29 mouse cellular contexts compared by ENCODE assay signal in the genomic region with DNA sequence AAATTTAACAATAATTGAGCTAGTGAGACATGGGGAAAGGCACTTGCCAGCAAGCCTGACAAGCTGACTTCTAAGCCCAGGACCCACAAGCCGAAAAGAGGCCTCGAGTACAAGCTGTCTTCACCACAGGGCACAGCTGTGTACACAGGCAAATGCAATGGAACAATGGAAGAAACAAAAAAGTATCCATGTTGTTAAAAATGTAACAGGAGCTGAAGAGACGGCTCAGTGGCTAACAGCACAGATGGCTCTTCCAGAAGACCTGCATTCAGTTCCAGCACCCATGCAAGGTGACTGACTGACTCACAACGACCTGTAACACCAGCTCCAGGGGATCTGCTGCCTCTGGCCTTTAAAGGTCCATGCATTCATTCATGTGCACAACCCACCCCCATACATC. TPM values are rescaled to one million over a fixed set of nuclear protein-coding genes. Genes with fewer than 3 reads are reported as not detected.
DNase-seq lines count a peak whose midpoint lies in the region; ATAC-seq and TF ChIP-seq lines count a peak whose summit lies in the region.
"Had no signal": no experiment of that assay in that cellular context is flagged by ENCODE, and none has a peak within 500 bp of the region (broad histone marks: within the 10 kb centered on the region; RNA-seq: fewer than 3 reads in every experiment).

No protein-coding gene starts in this region.

- no peak for TF ChIP-seq CTCF in layer of hippocampus, adult 2 months (conservative IDR thresholded peaks at IDR 0.05)
- TF ChIP-seq CTCF in cerebellum, adult 2 months (IDR thresholded peaks at IDR 0.05; ENCODE audit: borderline replicate concordance, insufficient read depth, low read depth, low read length) = no peak

- H3K27me3 ChIP-seq in forebrain, embryonic 13.5 days = no peaks in the 10 kb centered on the region
- no peaks in the 10 kb centered on the region for H3K27me3 ChIP-seq in forebrain, embryonic 12.5 days
- no peaks in the 10 kb centered on the region for H3K27me3 ChIP-seq in cerebellum, adult 2 months (ENCODE audit: control insufficient read depth, insufficient read depth, low read length)
- H3K27me3 ChIP-seq: heart, embryonic 13.5 days; hindbrain, embryonic 12.5 days; kidney, embryonic 15.5 days; liver, embryonic 15.5 days; lung, embryonic 15.5 days; neural tube, embryonic 15.5 days had no signal

- 0 out of 2 replicates have a peak, but pooled peaks have one; percentile 33 for ATAC-seq in forebrain, embryonic 13.5 days
- no peak for ATAC-seq in forebrain, embryonic 12.5 days (ENCODE audit: low FRiP score)
- ATAC-seq: midbrain, embryonic 16.5 days had no signal

- no peaks in the 10 kb centered on the region for H3K4me1 ChIP-seq in forebrain, embryonic 13.5 days
- H3K4me1 ChIP-seq in forebrain, embryonic 12.5 days = no peaks in the 10 kb centered on the region
- peaks cover 16% of the 10 kb centered on the region for H3K4me1 ChIP-seq in cerebellum, adult 2 months (ENCODE audit: control insufficient read depth, insufficient read depth, low read length)
- H3K4me1 ChIP-seq: hindbrain, embryonic 12.5 days; kidney, embryonic 15.5 days; lung, embryonic 15.5 days; neural tube, embryonic 15.5 days had no signal

- TF ChIP-seq POLR2A in cerebellum, adult 2 months (IDR thresholded peaks at IDR 0.05; ENCODE audit: borderline replicate concordance, insufficient read depth, low read length) = no peak

- WGBS in forebrain, embryonic 13.5 days = 51% methylated on average over 4 of the region's 4 CpGs
- WGBS in forebrain, embryonic 12.5 days = 58% methylated on average over 4 of the region's 4 CpGs
- 10% methylated on average over 4 of the region's 4 CpGs for WGBS in cerebellum, adult 2 months

- H3K27ac ChIP-seq in forebrain, embryonic 13.5 days = 0 out of 2 replicates have a peak overlapping the region, but pooled peaks have one; percentile 10
- H3K27ac ChIP-seq in forebrain, embryonic 12.5 days = no peak overlapping the region
- H3K27ac ChIP-seq in layer of hippocampus, adult 2 months = peak overlapping the region; percentile 54; the same call in 1 of the 2 replicates
- H3K27ac ChIP-seq in cerebellum, adult 2 months (ENCODE audit: insufficient read depth, low read length) = peak overlapping the region; percentile 71; the same call in 1 of the 2 replicates
- H3K27ac ChIP-seq: heart, adult 2 months; heart, embryonic 13.5 days; hindbrain, embryonic 12.5 days; kidney, embryonic 15.5 days; liver, embryonic 15.5 days; lung, embryonic 15.5 days; neural tube, embryonic 15.5 days had no signal

- no peaks in the 10 kb centered on the region for H3K9me3 ChIP-seq in forebrain, embryonic 13.5 days (replicated peaks)
- no peaks in the 10 kb centered on the region for H3K9me3 ChIP-seq in forebrain, embryonic 12.5 days
- H3K9me3 ChIP-seq: heart, embryonic 13.5 days; hindbrain, embryonic 12.5 days; kidney, embryonic 15.5 days; liver, embryonic 15.5 days; lung, embryonic 15.5 days; neural tube, embryonic 15.5 days had no signal

- no peaks in the 10 kb centered on the region for H3K36me3 ChIP-seq in forebrain, embryonic 13.5 days (ENCODE audit: poor library complexity, severe bottlenecking)
- H3K36me3 ChIP-seq in forebrain, embryonic 12.5 days (replicated peaks) = no peaks in the 10 kb centered on the region
- H3K36me3 ChIP-seq: kidney, embryonic 15.5 days; lung, embryonic 15.5 days; neural tube, embryonic 15.5 days had no signal

- no peak for DNase-seq in layer of hippocampus, adult 2 months (ENCODE audit: low spot score in 2 of 2)
- no peak for DNase-seq in layer of hippocampus, adult 9-11 months
- DNase-seq in cerebellum, adult 2 months = peak; percentile 41 to 64
- peak; percentile 39 to 50 for DNase-seq in cerebellum, postnatal 25 days
- DNase-seq in adrenal gland, adult 8-10 months = no peak
- no peak for DNase-seq in urinary bladder, postnatal 10 days (ENCODE audit: low spot score)
- DNase-seq: gastrocnemius, postnatal 14 days; heart, adult 2 months; heart, postnatal 14 days; kidney, adult 11 months; kidney, postnatal 36 days; liver; lung, postnatal 4 days; right cerebral cortex, adult 18-20 months; right cerebral cortex, postnatal 4 days; thymus, adult 18-20 months; thymus, postnatal 36 days had no signal

- no peak overlapping the region for H3K4me3 ChIP-seq in forebrain, embryonic 13.5 days
- no peak overlapping the region for H3K4me3 ChIP-seq in forebrain, embryonic 12.5 days (replicated peaks)
- H3K4me3 ChIP-seq in layer of hippocampus, adult 2 months = no peak overlapping the region
- no peak overlapping the region for H3K4me3 ChIP-seq in cerebellum, adult 2 months (replicated peaks; ENCODE audit: insufficient read depth, low read depth, low read length)
- H3K4me3 ChIP-seq: heart, adult 2 months; heart, embryonic 13.5 days; hindbrain, embryonic 12.5 days; kidney, embryonic 15.5 days; liver, embryonic 15.5 days; lung, embryonic 15.5 days; neural tube, embryonic 15.5 days had no signal

- no peak overlapping the region for H3K4me2 ChIP-seq in forebrain, embryonic 13.5 days
- H3K4me2 ChIP-seq in forebrain, embryonic 12.5 days = no peak overlapping the region
- H3K4me2 ChIP-seq: heart, embryonic 13.5 days; hindbrain, embryonic 12.5 days; kidney, embryonic 15.5 days; liver, embryonic 15.5 days; lung, embryonic 15.5 days; neural tube, embryonic 15.5 days had no signal

- no peak overlapping the region for H3K9ac ChIP-seq in forebrain, embryonic 13.5 days
- no peak overlapping the region for H3K9ac ChIP-seq in forebrain, embryonic 12.5 days
- H3K9ac ChIP-seq: heart, embryonic 13.5 days; hindbrain, embryonic 12.5 days; kidney, embryonic 15.5 days; liver, embryonic 15.5 days; lung, embryonic 15.5 days; neural tube, embryonic 15.5 days had no signal

RNA-seq across cellular contexts. Expression of a gene that starts 9.5 kb away (rescaled TPM):
- polyA plus RNA-seq in forebrain, embryonic 13.5 days (2015; fragmentation: Nextera tagmentation; extraction: Ambion mirVana) = 10.5 and 10.8 TPM in 2 replicates
- polyA plus RNA-seq in forebrain, embryonic 12.5 days (2016; fragmentation: Nextera tagmentation; extraction: Ambion mirVana) = 11.8 and 13.7 TPM in 2 replicates
- 10 to 100 TPM; 25.2 to 28.4 TPM for total RNA-seq in layer of hippocampus, adult 2 months (2021)
- polyA plus RNA-seq in cerebellum, adult 2 months (2012; rRNA removed) = 29.7 and 31.5 TPM in 2 replicates
- total RNA-seq in adrenal gland, adult 8-10 months (2022) = 10 to 100 TPM; 41.1 to 52.0 (median 48.3) TPM

RNA-seq across cellular contexts. Expression of a gene that starts 55.5 kb away (rescaled TPM):
- 58.5 and 60.4 TPM in 2 replicates for polyA plus RNA-seq in forebrain, embryonic 13.5 days (2015; fragmentation: Nextera tagmentation; extraction: Ambion mirVana)
- polyA plus RNA-seq in forebrain, embryonic 12.5 days (2016; fragmentation: Nextera tagmentation; extraction: Ambion mirVana) = 45.0 and 45.2 TPM in 2 replicates
- total RNA-seq in layer of hippocampus, adult 2 months (2021) = 10 to 100 TPM; 24.8 to 25.5 TPM
- 18.0 and 18.7 TPM in 2 replicates for polyA plus RNA-seq in cerebellum, adult 2 months (2012; rRNA removed)
- total RNA-seq in adrenal gland, adult 8-10 months (2022) = 10 to 100 TPM; 22.3 to 29.2 (median 24.6) TPM

RNA-seq across cellular contexts. Expression of a gene that starts 55.6 kb away (rescaled TPM):
- 0.46 and 0.60 TPM in 2 replicates for polyA plus RNA-seq in forebrain, embryonic 13.5 days (2015; fragmentation: Nextera tagmentation; extraction: Ambion mirVana)
- 0.40 and 0.57 TPM in 2 replicates for polyA plus RNA-seq in forebrain, embryonic 12.5 days (2016; fragmentation: Nextera tagmentation; extraction: Ambion mirVana)
- total RNA-seq in layer of hippocampus, adult 2 months (2021) = 1 to 10 TPM; 3.1 to 3.5 TPM
- 0.27 and 0.36 TPM in 2 replicates for polyA plus RNA-seq in cerebellum, adult 2 months (2012; rRNA removed)
- under 1 TPM in 3 of 4 experiments, not detected in 1; 0.06 to 0.19 (median 0.10) TPM for total RNA-seq in adrenal gland, adult 8-10 months (2022)
- total RNA-seq: adrenal gland, adult 18-20 months; ES-E14; heart, adult 2 months had no signal
- polyA plus RNA-seq: heart, adult 2 months; lung, embryonic 15.5 days; stomach, embryonic 14.5 days had no signal

Comparison
In these comparisons a context has a peak if more than half of its experiments do, and no peak if none do; other contexts are left out.
1. DNase-seq: peak in cerebellum, adult 2 months (2 of 2) and cerebellum, postnatal 25 days (2 of 2); none in layer of hippocampus, adult 2 months (0 of 2), layer of hippocampus, adult 9-11 months (single experiment), adrenal gland, adult 8-10 months (single experiment) and urinary bladder, postnatal 10 days (single experiment).